21 mouse cellular contexts compared by ENCODE assay signal in genomic region chr1:57717139-57717800, GRCm38 (mm10). TPM values are rescaled to one million over a fixed set of nuclear protein-coding genes. Genes with fewer than 3 reads are reported as not detected.
DNase-seq lines count a peak whose midpoint lies in the region; ATAC-seq and TF ChIP-seq lines count a peak whose summit lies in the region.
"Had no signal": no experiment of that assay in that cellular context is flagged by ENCODE, and none has a peak within 500 bp of the region (broad histone marks: within the 10 kb centered on the region; RNA-seq: fewer than 3 reads in every experiment).

No protein-coding gene starts in this region.

- 61% methylated on average over 5 of the region's 5 CpGs for WGBS in heart, embryonic 13.5 days
- WGBS in heart, embryonic 12.5 days, result 70% methylated on average over 5 of the region's 5 CpGs
- 62% methylated on average over 5 of the region's 5 CpGs for WGBS in limb, embryonic 14.5 days
- WGBS in limb, embryonic 10.5 days, result 84% methylated on average over 5 of the region's 5 CpGs

- TF ChIP-seq POLR2A in limb, embryonic 14.5 days (IDR thresholded peaks at IDR 0.05; ENCODE audit: borderline replicate concordance, extremely low read depth, insufficient read depth, insufficient read length), result no peak

- no peaks in the 10 kb centered on the region for H3K27me3 ChIP-seq in heart, embryonic 13.5 days (replicated peaks)
- 0 out of 2 replicates have a peak, but pooled peaks cover 5% of the 10 kb centered on the region for H3K27me3 ChIP-seq in heart, embryonic 12.5 days (replicated peaks)
- H3K27me3 ChIP-seq in limb, embryonic 14.5 days (ENCODE audit: control insufficient read depth, insufficient read depth, low read length), result no peaks in the 10 kb centered on the region
- H3K27me3 ChIP-seq in limb, embryonic 10.5 days (ENCODE audit: low read depth, poor library complexity, severe bottlenecking), result no peaks in the 10 kb centered on the region
- H3K27me3 ChIP-seq: CH12.LX; forebrain, embryonic 15.5 days; hindbrain, embryonic 12.5 days; liver, embryonic 12.5 days had no signal

- peak; percentile 48 for DNase-seq in limb, embryonic 14.5 days (ENCODE audit: low spot score)
- DNase-seq in limb, embryonic 10.5 days (ENCODE audit: low spot score), result no peak
- DNase-seq in brain, adult 2 months (ENCODE audit: low read depth, low spot score), result peak; percentile 65
- peak; percentile 5 for DNase-seq in lung, postnatal 36 days
- DNase-seq in thymus, postnatal 0 days (ENCODE audit: low spot score), result no peak
- DNase-seq: adrenal gland, adult 2 months; cerebellum, adult 11 months; cerebellum, postnatal 25 days; heart, adult 18-20 months; midbrain, embryonic 14.5 days; retina, postnatal 1 day had no signal

- ATAC-seq in heart, embryonic 13.5 days (ENCODE audit: extremely low read depth, insufficient number of reproducible peaks, low FRiP score, low TSS enrichment), result no peak
- ATAC-seq in heart, embryonic 12.5 days (ENCODE audit: insufficient number of reproducible peaks, low FRiP score), result no peak
- ATAC-seq in limb, embryonic 14.5 days (ENCODE audit: low FRiP score, low read depth), result peak; percentile 15; the same call in 1 of the 2 replicates
- ATAC-seq in cerebellum, adult (ENCODE audit: insufficient number of reproducible peaks, low FRiP score, low TSS enrichment), result no peak
- ATAC-seq: forebrain, embryonic 15.5 days; inflammation-experienced regulatory T-cells, adult 6 months; liver, embryonic 12.5 days had no signal

- H3K27ac ChIP-seq in heart, embryonic 13.5 days (replicated peaks), result peak overlapping the region; percentile 53
- no peak overlapping the region for H3K27ac ChIP-seq in heart, embryonic 12.5 days (ENCODE audit: poor library complexity, severe bottlenecking)
- peak overlapping the region; percentile 45; the same call in 1 of the 2 replicates for H3K27ac ChIP-seq in limb, embryonic 14.5 days (replicated peaks; ENCODE audit: low read depth, low read length)
- no peak overlapping the region for H3K27ac ChIP-seq in limb, embryonic 10.5 days
- H3K27ac ChIP-seq: forebrain, embryonic 15.5 days; hindbrain, embryonic 12.5 days; layer of hippocampus, adult 2 months; liver, embryonic 12.5 days had no signal

- no peak overlapping the region for H3K9ac ChIP-seq in heart, embryonic 13.5 days
- no peak overlapping the region for H3K9ac ChIP-seq in heart, embryonic 12.5 days
- no peak overlapping the region for H3K9ac ChIP-seq in limb, embryonic 14.5 days (ENCODE audit: low read depth, low read length, severe bottlenecking)
- H3K9ac ChIP-seq: forebrain, embryonic 15.5 days; hindbrain, embryonic 12.5 days; liver, embryonic 12.5 days had no signal

- H3K4me3 ChIP-seq in heart, embryonic 13.5 days, result no peak overlapping the region
- no peak overlapping the region for H3K4me3 ChIP-seq in heart, embryonic 12.5 days
- no peak overlapping the region for H3K4me3 ChIP-seq in limb, embryonic 14.5 days (replicated peaks; ENCODE audit: low read length)
- no peak overlapping the region for H3K4me3 ChIP-seq in limb, embryonic 10.5 days
- H3K4me3 ChIP-seq: forebrain, embryonic 15.5 days; hindbrain, embryonic 12.5 days; layer of hippocampus, adult 2 months; liver, embryonic 12.5 days; myocyte had no signal

- no peak overlapping the region for H3K4me2 ChIP-seq in heart, embryonic 13.5 days
- H3K4me2 ChIP-seq in heart, embryonic 12.5 days, result no peak overlapping the region
- no peak overlapping the region for H3K4me2 ChIP-seq in limb, embryonic 14.5 days (replicated peaks; ENCODE audit: low read depth, low read length, severe bottlenecking)
- H3K4me2 ChIP-seq: forebrain, embryonic 15.5 days; hindbrain, embryonic 12.5 days; liver, embryonic 12.5 days had no signal

- H3K36me3 ChIP-seq in heart, embryonic 13.5 days, result no peaks in the 10 kb centered on the region
- no peaks in the 10 kb centered on the region for H3K36me3 ChIP-seq in heart, embryonic 12.5 days
- H3K36me3 ChIP-seq in limb, embryonic 14.5 days (ENCODE audit: control insufficient read depth, insufficient read depth, low read length), result no peaks in the 10 kb centered on the region
- no peaks in the 10 kb centered on the region for H3K36me3 ChIP-seq in limb, embryonic 10.5 days
- H3K36me3 ChIP-seq: forebrain, embryonic 15.5 days; hindbrain, embryonic 12.5 days; liver, embryonic 12.5 days had no signal

- H3K4me1 ChIP-seq in heart, embryonic 13.5 days, result 0 out of 2 replicates have a peak, but pooled peaks cover 6% of the 10 kb centered on the region
- peaks cover 5% of the 10 kb centered on the region for H3K4me1 ChIP-seq in heart, embryonic 12.5 days (replicated peaks)
- 0 out of 2 replicates have a peak, but pooled peaks cover 8% of the 10 kb centered on the region for H3K4me1 ChIP-seq in limb, embryonic 14.5 days (ENCODE audit: control insufficient read depth, insufficient read depth, low read length)
- H3K4me1 ChIP-seq in limb, embryonic 10.5 days, result no peaks in the 10 kb centered on the region
- H3K4me1 ChIP-seq: forebrain, embryonic 15.5 days; hindbrain, embryonic 12.5 days; liver, embryonic 12.5 days had no signal

- H3K9me3 ChIP-seq in heart, embryonic 13.5 days, result no peaks in the 10 kb centered on the region
- H3K9me3 ChIP-seq in heart, embryonic 12.5 days (replicated peaks), result no peaks in the 10 kb centered on the region
- no peaks in the 10 kb centered on the region for H3K9me3 ChIP-seq in limb, embryonic 14.5 days (ENCODE audit: control insufficient read depth, low read length)
- H3K9me3 ChIP-seq in limb, embryonic 10.5 days (replicated peaks), result no peaks in the 10 kb centered on the region
- H3K9me3 ChIP-seq: forebrain, embryonic 15.5 days; hindbrain, embryonic 12.5 days; liver, embryonic 12.5 days had no signal

RNA-seq across cellular contexts. Expression of gene Spats2l, which starts 56.7 kb away (rescaled TPM):
- 49.5 and 52.1 TPM in 2 replicates for polyA plus RNA-seq in heart, embryonic 13.5 days (2015; fragmentation: Nextera tagmentation; extraction: Ambion mirVana)
- 47.6 and 47.9 TPM in 2 replicates for polyA plus RNA-seq in heart, embryonic 12.5 days (2016; fragmentation: Nextera tagmentation; extraction: Ambion mirVana)
- 59.4 and 81.4 TPM in 2 replicates for polyA plus RNA-seq in limb, embryonic 14.5 days (2012; rRNA removed)
- polyA plus RNA-seq in limb, embryonic 14.5 days (2014; fragmentation: Nextera tagmentation; extraction: Ambion mirVana), result 202 and 222 TPM in 2 replicates
- polyA plus RNA-seq in limb, embryonic 10.5 days (2016; fragmentation: Nextera tagmentation; extraction: Ambion mirVana), result 18.4 and 29.3 TPM in 2 replicates
- 36.3 and 41.2 TPM in 2 replicates for polyA plus RNA-seq in thymus, postnatal 0 days (2015; fragmentation: Nextera tagmentation; extraction: Ambion mirVana)

Comparison
In these comparisons a context has a peak if more than half of its experiments do, and no peak if none do; other contexts are left out.
1. H3K27ac ChIP-seq: peak in heart, embryonic 13.5 days (single experiment) and limb, embryonic 14.5 days (single experiment); none in heart, embryonic 12.5 days (single experiment) and limb, embryonic 10.5 days (single experiment).
2. DNase-seq: peak in limb, embryonic 14.5 days (single experiment), brain, adult 2 months (single experiment) and lung, postnatal 36 days (single experiment); none in limb, embryonic 10.5 days (single experiment) and thymus, postnatal 0 days (single experiment).